Mouse (Mus musculus): ENCODE results near the gene Casq2.

The Casq2 gene

GRCm38 (mm10) chr3:102086283-102086682, at the start of gene Casq2:
TSS of gene Casq2 (plus strand) at chr3:102086415.
- no peak for DNase-seq (ENCODE audit: low spot score)

GRCm38 (mm10) chr3:102037806-102038205, 48.4 kb upstream of the Casq2 start:
- DNase-seq (ENCODE audit: low spot score): no peak

- DNase-seq (ENCODE audit: low spot score): no peak
Measured at GRCm38 (mm10) chr3:102038608-102039007, 47.6 kb upstream of the Casq2 start.

GRCm38 (mm10) chr3:102041632-102042031, 44.6 kb upstream of the Casq2 start:
- no peak for DNase-seq (ENCODE audit: low spot score)

- DNase-seq (ENCODE audit: low spot score): no peak
Measured at GRCm38 (mm10) chr3:102045071-102045470, 41.1 kb upstream of the Casq2 start.

- DNase-seq (ENCODE audit: low spot score): no peak
Measured at GRCm38 (mm10) chr3:102047532-102047931, 38.7 kb upstream of the Casq2 start.

GRCm38 (mm10) chr3:102049207-102050104, 36.8 kb upstream of the Casq2 start:
- peak; percentile 72 for DNase-seq (ENCODE audit: low spot score)

GRCm38 (mm10) chr3:102052036-102052435, 34.2 kb upstream of the Casq2 start:
- DNase-seq (ENCODE audit: low spot score): no peak

GRCm38 (mm10) chr3:102053293-102053692, 32.9 kb upstream of the Casq2 start:
- DNase-seq (ENCODE audit: low spot score): no peak

- peak; percentile 72 for DNase-seq (ENCODE audit: low spot score)
Measured at GRCm38 (mm10) chr3:102055878-102056277, 30.3 kb upstream of the Casq2 start.

GRCm38 (mm10) chr3:102060065-102060464, 26.1 kb upstream of the Casq2 start:
- no peak for DNase-seq (ENCODE audit: low spot score)

GRCm38 (mm10) chr3:102061923-102062670, 24.1 kb upstream of the Casq2 start:
- DNase-seq (ENCODE audit: low spot score): peak; percentile 88

GRCm38 (mm10) chr3:102062671-102063010, 23.6 kb upstream of the Casq2 start:
- DNase-seq (ENCODE audit: low spot score): no peak

- DNase-seq (ENCODE audit: low spot score): no peak
Measured at GRCm38 (mm10) chr3:102063273-102064120, 22.7 kb upstream of the Casq2 start.

- DNase-seq (ENCODE audit: low spot score): no peak
Measured at GRCm38 (mm10) chr3:102064566-102064965, 21.6 kb upstream of the Casq2 start.

GRCm38 (mm10) chr3:102067306-102067705, 18.9 kb upstream of the Casq2 start:
- DNase-seq (ENCODE audit: low spot score): no peak

GRCm38 (mm10) chr3:102067861-102068260, 18.4 kb upstream of the Casq2 start:
- no peak for DNase-seq (ENCODE audit: low spot score)

- no peak for DNase-seq (ENCODE audit: low spot score)
Measured at GRCm38 (mm10) chr3:102069260-102069659, 17.0 kb upstream of the Casq2 start.

GRCm38 (mm10) chr3:102069686-102070085, 16.5 kb upstream of the Casq2 start:
- no peak for DNase-seq (ENCODE audit: low spot score)

GRCm38 (mm10) chr3:102070360-102070759, 15.9 kb upstream of the Casq2 start:
- DNase-seq (ENCODE audit: low spot score): no peak

- no peak for DNase-seq (ENCODE audit: low spot score)
Measured at GRCm38 (mm10) chr3:102071016-102071415, 15.2 kb upstream of the Casq2 start.

GRCm38 (mm10) chr3:102079413-102079812, 6.8 kb upstream of the Casq2 start:
- no peak for DNase-seq (ENCODE audit: low spot score)

Measured in embryo, embryonic 10.5 days (tissue).